Mouse (Mus musculus): ENCODE data around the gene Rmnd5b. TPM values are rescaled to one million over a fixed set of nuclear protein-coding genes. Genes with fewer than 3 reads are reported as not detected.

The Rmnd5b gene
- 34.9 and 54.4 TPM in 2 replicates for polyA plus RNA-seq (2015; fragmentation: Nextera tagmentation; extraction: Ambion mirVana)

DNA sequence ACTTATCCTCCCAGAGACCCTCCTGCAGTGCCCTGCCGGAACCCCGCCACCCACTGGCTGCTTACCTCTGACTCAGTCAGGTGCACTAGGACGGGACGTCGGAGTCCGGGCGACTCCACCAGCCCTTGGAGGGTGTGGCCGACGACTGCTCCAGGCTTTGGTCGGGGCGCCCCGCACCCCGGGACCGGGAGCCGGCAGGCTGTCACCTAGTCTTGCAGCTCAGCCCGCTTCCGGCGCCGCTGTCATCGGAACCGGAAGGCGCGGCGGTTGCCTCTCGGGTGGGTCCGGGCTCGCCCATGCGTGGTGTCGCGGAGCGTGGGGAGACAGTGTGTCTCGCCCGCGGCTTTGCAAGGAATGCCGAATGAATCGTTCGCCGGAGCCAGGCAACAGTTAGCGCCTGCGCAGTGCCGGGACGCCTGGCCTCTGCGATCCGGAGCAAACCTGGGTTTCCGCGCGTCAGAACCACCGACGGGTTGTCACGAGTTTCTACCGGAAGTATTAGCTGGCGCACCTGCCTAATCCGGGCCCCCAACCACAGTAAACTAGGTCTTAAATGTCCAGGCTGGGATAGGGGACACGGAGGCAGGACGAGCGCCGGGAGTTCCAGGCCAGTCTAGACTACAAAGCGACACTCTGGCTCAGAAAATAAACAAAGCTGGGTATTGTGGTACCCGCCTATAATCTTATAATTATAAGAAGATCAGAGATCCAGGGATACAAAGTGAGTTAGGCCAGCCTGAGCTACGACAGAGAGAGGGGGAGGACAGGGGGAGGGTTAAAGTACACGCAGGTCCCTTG lies at the start of gene Rmnd5b:
Rmnd5b (minus strand) TSS at position 372 of the 798 bp plus-strand sequence.

DNA sequence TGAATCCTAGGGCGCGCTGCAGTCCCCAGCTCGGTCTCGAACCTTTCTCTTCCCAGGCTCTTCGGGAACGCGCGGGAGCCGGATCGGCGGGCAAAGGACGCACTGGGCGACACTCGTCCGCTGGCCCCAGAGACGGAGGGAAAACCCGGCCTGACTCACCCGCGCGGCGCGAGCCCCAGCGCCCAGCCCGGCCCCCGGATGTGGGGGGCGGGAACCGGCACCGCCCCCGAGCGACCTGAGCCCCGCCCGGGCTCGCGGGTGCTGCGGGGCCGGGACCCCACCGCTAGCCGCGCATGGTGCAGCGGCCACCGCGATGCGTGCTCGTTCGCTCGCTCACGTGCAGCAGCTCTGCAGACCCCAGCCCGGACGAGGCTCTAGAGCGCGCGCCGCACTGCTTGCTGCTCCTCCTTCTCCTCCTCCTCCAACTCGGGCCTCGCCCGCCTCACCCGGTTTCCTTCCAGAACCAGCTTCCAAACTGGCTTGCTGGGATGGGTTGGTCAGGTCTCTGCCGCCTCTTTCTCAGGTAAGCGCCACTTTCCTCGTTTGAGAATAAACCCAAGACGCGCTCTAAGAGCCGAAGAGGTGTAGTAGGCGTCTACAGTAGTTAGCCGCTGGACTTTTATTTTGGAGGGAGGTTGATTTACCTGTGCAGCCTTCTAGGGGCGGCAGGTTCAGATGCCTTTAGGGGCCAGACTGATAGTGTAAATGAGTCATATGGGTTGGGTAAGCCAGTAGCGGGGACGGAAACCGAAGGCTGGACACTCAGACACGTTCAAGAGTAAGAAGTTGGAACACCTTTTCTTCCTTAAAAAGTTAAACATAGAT lies 15.2 kb upstream of the Rmnd5b start, which contains the start of the genes N4bp3 and D930048N14Rik:
N4bp3 (minus strand) TSS at position 152 of the 825 bp plus-strand sequence.
D930048N14Rik (plus strand) TSS at position 264 of the 825 bp plus-strand sequence.

DNA sequence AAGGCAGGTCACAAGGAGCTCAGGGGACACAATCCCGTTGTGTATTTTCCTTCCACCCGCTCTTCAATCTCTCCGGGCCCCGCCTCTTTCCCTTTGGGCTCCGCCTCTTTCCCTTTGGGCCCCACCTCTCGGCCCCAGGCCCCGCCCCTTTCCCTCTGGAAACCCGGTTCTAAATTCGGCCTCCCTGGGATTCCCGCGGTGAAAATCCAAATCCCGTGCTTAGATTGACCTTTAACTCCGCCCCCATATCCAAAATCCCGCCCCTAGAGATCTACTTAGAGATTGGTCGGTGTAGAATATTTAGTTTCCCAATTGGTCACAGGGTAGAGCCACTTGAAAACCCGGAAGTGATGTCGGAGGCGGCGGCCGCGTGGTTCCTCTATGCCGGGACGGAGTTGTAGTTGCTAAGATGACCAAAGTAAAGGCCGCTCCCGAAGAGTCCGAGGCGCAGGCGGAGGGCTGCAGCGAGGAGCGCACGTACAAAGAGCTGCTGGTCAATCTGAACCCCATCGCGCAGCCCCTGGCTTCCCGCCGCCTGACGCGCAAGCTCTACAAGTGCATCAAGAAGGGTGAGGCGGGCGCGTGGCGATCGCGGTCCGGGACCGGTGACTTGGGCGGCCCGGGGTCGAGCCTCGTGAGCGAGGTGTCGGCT lies 16.2 kb downstream of the Rmnd5b start, which contains the start of gene Nhp2:
Nhp2 (plus strand) TSS at position 327 of the 652 bp plus-strand sequence.

DNA sequence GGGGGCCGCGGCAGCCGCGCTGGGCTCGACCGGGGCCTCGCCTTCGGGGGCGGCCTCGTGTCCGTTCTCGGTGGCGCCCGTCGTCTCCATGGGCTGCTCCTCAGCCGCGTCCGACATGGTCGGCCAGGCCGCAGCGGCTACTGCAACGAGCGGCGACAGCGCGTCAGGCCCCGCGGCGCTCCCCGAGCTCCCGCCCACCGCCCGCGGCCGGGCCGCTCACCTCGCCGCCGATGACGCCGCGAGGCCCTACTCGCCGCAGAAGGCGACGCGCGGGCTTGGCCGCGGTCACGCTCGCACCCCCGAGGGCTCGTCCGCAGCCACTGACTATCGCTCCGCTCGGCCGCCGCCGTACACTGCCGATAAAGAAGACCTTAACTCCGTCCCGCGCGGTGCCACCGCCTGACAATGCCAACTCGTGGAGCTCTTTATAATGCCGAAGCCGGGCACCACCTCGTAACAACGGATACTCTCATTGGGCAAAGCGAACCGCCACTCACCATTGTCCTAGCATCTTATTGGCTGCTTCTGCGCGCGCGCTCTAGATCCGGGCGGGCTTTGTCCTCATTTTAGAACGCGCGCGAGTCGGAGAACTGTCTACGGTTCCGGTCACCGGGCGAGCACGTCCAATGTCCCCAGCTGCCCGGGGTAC lies 29.1 kb downstream of the Rmnd5b start, which contains the start of gene Hnrnpab:
Hnrnpab (minus strand) TSS at position 401 of the 649 bp plus-strand sequence.

DNA sequence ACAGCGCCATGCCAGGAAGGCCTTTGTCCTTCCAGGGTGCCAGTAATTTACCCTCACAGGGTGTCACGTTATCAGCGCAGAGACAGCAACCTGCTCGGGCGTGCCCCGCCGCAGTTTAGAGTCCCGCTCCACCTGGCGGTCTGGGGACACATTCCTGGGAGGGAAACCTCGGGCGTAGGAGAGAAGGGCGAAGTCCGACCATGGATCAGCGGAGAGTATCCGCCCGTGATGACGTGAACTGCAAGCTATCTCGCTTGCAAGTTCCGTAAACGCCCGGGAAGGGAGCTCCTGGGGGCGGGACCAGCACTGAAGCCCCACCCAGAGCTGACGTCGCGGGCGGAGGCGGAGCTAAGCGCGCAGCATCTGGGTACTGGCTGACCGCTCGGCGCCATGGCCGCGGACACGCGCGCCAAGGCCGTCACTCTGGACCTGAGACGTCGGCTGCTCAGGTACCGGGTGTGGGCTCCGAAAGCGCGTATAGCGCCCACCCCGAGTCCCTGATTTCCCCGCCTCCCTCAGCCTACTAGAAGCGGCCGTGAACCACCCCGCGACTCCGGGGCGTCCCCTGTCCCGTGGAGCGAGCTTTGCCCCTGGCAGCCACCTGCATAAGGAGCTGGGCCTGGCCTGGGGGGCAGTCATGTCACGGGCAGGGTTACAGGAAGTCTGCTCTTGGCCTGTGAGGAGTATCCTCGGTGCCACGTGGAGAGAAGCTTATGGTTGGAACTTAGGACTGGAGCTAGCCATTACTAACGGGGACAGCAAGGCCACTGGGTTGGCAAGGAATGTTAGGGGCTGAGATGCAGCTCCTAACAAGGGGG lies 51.1 kb downstream of the Rmnd5b start, which contains the start of gene Phykpl:
Phykpl (plus strand) TSS at position 327 of the 818 bp plus-strand sequence.

Other genes starting within 250 kb of the Rmnd5b start
- 15.0 and 35.8 TPM in 2 replicates for gene Phykpl, start 51.1 kb downstream of the Rmnd5b start, polyA plus RNA-seq (2015; fragmentation: Nextera tagmentation; extraction: Ambion mirVana)
- 205 and 244 TPM in 2 replicates for gene Hnrnpab, start 29.0 kb downstream of the Rmnd5b start, polyA plus RNA-seq (2015; fragmentation: Nextera tagmentation; extraction: Ambion mirVana)
- 123 and 131 TPM in 2 replicates for gene Nhp2, start 16.2 kb downstream of the Rmnd5b start, polyA plus RNA-seq (2015; fragmentation: Nextera tagmentation; extraction: Ambion mirVana)
- gene N4bp3, start 14.9 kb upstream of the Rmnd5b start, polyA plus RNA-seq (2015; fragmentation: Nextera tagmentation; extraction: Ambion mirVana): 11.8 and 15.6 TPM in 2 replicates
- gene D930048N14Rik, start 15.1 kb upstream of the Rmnd5b start, polyA plus RNA-seq (2015; fragmentation: Nextera tagmentation; extraction: Ambion mirVana): 0.30 and 1.4 TPM in 2 replicates
- gene 0610009B22Rik, start 53.0 kb upstream of the Rmnd5b start, polyA plus RNA-seq (2015; fragmentation: Nextera tagmentation; extraction: Ambion mirVana): 251 and 321 TPM in 2 replicates
- 8.0 and 9.8 TPM in 2 replicates for gene Sec24a, start 127.7 kb upstream of the Rmnd5b start, polyA plus RNA-seq (2015; fragmentation: Nextera tagmentation; extraction: Ambion mirVana)
- gene Sar1b, start 127.8 kb upstream of the Rmnd5b start, polyA plus RNA-seq (2015; fragmentation: Nextera tagmentation; extraction: Ambion mirVana): 237 and 261 TPM in 2 replicates
- gene Jade2, start 221.8 kb upstream of the Rmnd5b start, polyA plus RNA-seq (2015; fragmentation: Nextera tagmentation; extraction: Ambion mirVana): 1.7 and 2.0 TPM in 2 replicates

All from adrenal gland, postnatal 0 days (tissue).